Mouse (Mus musculus): ENCODE data around the gene Nfic. TPM values are rescaled to one million over a fixed set of nuclear protein-coding genes. Genes with fewer than 3 reads are reported as not detected.

Nfic gene
- polyA plus RNA-seq, 1 experiment from 2014 or later: 21.1 TPM

GRCm38 (mm10) chr10:81427804-81428506 lies 27.5 kb downstream of the Nfic start:
- Histone ChIP-seq H3K9me3 (ENCODE audit: low read length) (no peaks in the 10 kb centered on the region), H3K4me2 (ENCODE audit: low read depth, low read length) (no peak overlapping the region), H3K27ac (ENCODE audit: low read depth) (no peak overlapping the region), H3K36me3 (replicated peaks; ENCODE audit: insufficient read depth, low read length) (no peaks in the 10 kb centered on the region), H3K9ac (replicated peaks) (no peak overlapping the region), H3K4me3 (ENCODE audit: low read depth, low read length) (no peak overlapping the region), H3K4me1 (ENCODE audit: insufficient read depth) (peaks cover 38% of the 10 kb centered on the region), H3K27me3 (ENCODE audit: insufficient read depth, low read length) (peaks cover 31% of the 10 kb centered on the region)
- ATAC-seq (no peak), DNase-seq (no peak)
- TF ChIP-seq EP300 (IDR thresholded peaks at IDR 0.05; ENCODE audit: low read depth) (no peak), CTCF (IDR thresholded peaks at IDR 0.05; ENCODE audit: low read depth) (no peak)
- 81% methylated on average over 8 of the region's 8 CpGs for WGBS (ENCODE audit: insufficient replicate concordance)

- ATAC-seq (no peak), DNase-seq (no peak)
- Histone ChIP-seq H3K9ac (replicated peaks) (no peak overlapping the region), H3K36me3 (replicated peaks; ENCODE audit: insufficient read depth, low read length) (no peaks in the 10 kb centered on the region), H3K27me3 (ENCODE audit: insufficient read depth, low read length) (peaks cover 31% of the 10 kb centered on the region), H3K4me1 (ENCODE audit: insufficient read depth) (peaks cover 39% of the 10 kb centered on the region), H3K27ac (ENCODE audit: low read depth) (no peak overlapping the region), H3K4me2 (ENCODE audit: low read depth, low read length) (peak overlapping the region; percentile 78), H3K4me3 (ENCODE audit: low read depth, low read length) (no peak overlapping the region), H3K9me3 (ENCODE audit: low read length) (no peaks in the 10 kb centered on the region)
- WGBS (ENCODE audit: insufficient replicate concordance): 53% methylated on average over 3 of the region's 3 CpGs
- no peak for TF ChIP-seq EP300 (IDR thresholded peaks at IDR 0.05; ENCODE audit: low read depth)
- TF ChIP-seq CTCF (IDR thresholded peaks at IDR 0.05; ENCODE audit: low read depth): no peak
These were observed 28.1 kb downstream of the Nfic start for GRCm38 (mm10) chr10:81427327-81427726.

GRCm38 (mm10) chr10:81426897-81427296 lies 28.5 kb downstream of the Nfic start:
- peaks cover 40% of the 10 kb centered on the region for H3K4me1 ChIP-seq (ENCODE audit: insufficient read depth)
- H3K9ac ChIP-seq (replicated peaks): peak overlapping the region; percentile 61
- peaks cover 31% of the 10 kb centered on the region for H3K27me3 ChIP-seq (ENCODE audit: insufficient read depth, low read length)
- no peaks in the 10 kb centered on the region for H3K9me3 ChIP-seq (ENCODE audit: low read length)
- DNase-seq (peak; percentile 69), ATAC-seq (no peak)
- H3K36me3 ChIP-seq (replicated peaks; ENCODE audit: insufficient read depth, low read length): no peaks in the 10 kb centered on the region
- peak overlapping the region; percentile 78 for H3K4me2 ChIP-seq (ENCODE audit: low read depth, low read length)
- no peak for TF ChIP-seq EP300 (IDR thresholded peaks at IDR 0.05; ENCODE audit: low read depth)
- no peak for TF ChIP-seq CTCF (IDR thresholded peaks at IDR 0.05; ENCODE audit: low read depth)
- whole genome bisulfite sequencing (ENCODE audit: insufficient replicate concordance): 0% methylated on average over 36 of the region's 38 CpGs
- peak overlapping the region; percentile 58 for H3K4me3 ChIP-seq (ENCODE audit: low read depth, low read length)
- H3K27ac ChIP-seq (ENCODE audit: low read depth): no peak overlapping the region

GRCm38 (mm10) chr10:81426081-81426671 lies 29.3 kb downstream of the Nfic start:
- WGBS (ENCODE audit: insufficient replicate concordance): under 1% methylated on average over 14 of the region's 33 CpGs
- peaks cover 29% of the 10 kb centered on the region for H3K27me3 ChIP-seq (ENCODE audit: insufficient read depth, low read length)
- H3K4me2 ChIP-seq (ENCODE audit: low read depth, low read length): peak overlapping the region; percentile 78
- peaks cover 37% of the 10 kb centered on the region for H3K4me1 ChIP-seq (ENCODE audit: insufficient read depth)
- H3K36me3 ChIP-seq (replicated peaks; ENCODE audit: insufficient read depth, low read length): no peaks in the 10 kb centered on the region
- no peak overlapping the region for H3K27ac ChIP-seq (ENCODE audit: low read depth)
- H3K4me3 ChIP-seq (ENCODE audit: low read depth, low read length): peak overlapping the region; percentile 58
- no peak for ATAC-seq
- peak overlapping the region; percentile 61 for H3K9ac ChIP-seq (replicated peaks)
- TF ChIP-seq CTCF (IDR thresholded peaks at IDR 0.05; ENCODE audit: low read depth) (no peak), EP300 (IDR thresholded peaks at IDR 0.05; ENCODE audit: low read depth) (no peak)
- DNase-seq: peak; percentile 25
- H3K9me3 ChIP-seq (ENCODE audit: low read length): no peaks in the 10 kb centered on the region

GRCm38 (mm10) chr10:81425236-81425850 lies 30.1 kb downstream of the Nfic start:
- peak; percentile 15 for DNase-seq
- Histone ChIP-seq H3K36me3 (replicated peaks; ENCODE audit: insufficient read depth, low read length) (no peaks in the 10 kb centered on the region), H3K27me3 (ENCODE audit: insufficient read depth, low read length) (peaks cover 25% of the 10 kb centered on the region), H3K4me2 (ENCODE audit: low read depth, low read length) (peak overlapping the region; percentile 78), H3K4me3 (ENCODE audit: low read depth, low read length) (no peak overlapping the region), H3K4me1 (ENCODE audit: insufficient read depth) (peaks cover 33% of the 10 kb centered on the region), H3K27ac (ENCODE audit: low read depth) (no peak overlapping the region), H3K9ac (replicated peaks) (peak overlapping the region; percentile 16; the same call in 1 of the 2 replicates), H3K9me3 (ENCODE audit: low read length) (no peaks in the 10 kb centered on the region)
- WGBS (ENCODE audit: insufficient replicate concordance): 59% methylated on average over 10 of the region's 10 CpGs
- no peak for TF ChIP-seq EP300 (IDR thresholded peaks at IDR 0.05; ENCODE audit: low read depth)
- no peak for TF ChIP-seq CTCF (IDR thresholded peaks at IDR 0.05; ENCODE audit: low read depth)
- no peak for ATAC-seq

All from liver, postnatal 0 days (tissue).